Mouse (Mus musculus): Measurements from ENCODE around the gene Jazf1. TPM values are rescaled to one million over a fixed set of nuclear protein-coding genes. Genes with fewer than 3 reads are reported as not detected.

Jazf1 gene
- total RNA-seq, 2 experiments from 2014 or later, result 4.6 to 6.3 TPM

GRCm38 (mm10) chr6:52917471-52917870, 151.0 kb downstream of the Jazf1 start:
- DNase-seq (ENCODE audit: low spot score in 2 of 2), result no peak

GRCm38 (mm10) chr6:52916836-52917376, 151.5 kb downstream of the Jazf1 start:
- DNase-seq (ENCODE audit: low spot score in 2 of 2), result no peak

- DNase-seq (ENCODE audit: low spot score in 2 of 2), result no peak
Observed at GRCm38 (mm10) chr6:52914921-52915320, 153.5 kb downstream of the Jazf1 start.

GRCm38 (mm10) chr6:52912143-52912918, 156.1 kb downstream of the Jazf1 start:
- DNase-seq (ENCODE audit: low spot score in 2 of 2), result no peak

GRCm38 (mm10) chr6:52906801-52907200, 161.6 kb downstream of the Jazf1 start:
- no peak for DNase-seq (ENCODE audit: low spot score in 2 of 2)

- DNase-seq (ENCODE audit: low spot score in 2 of 2), result no peak
Observed at GRCm38 (mm10) chr6:52905100-52905499, 163.3 kb downstream of the Jazf1 start.

GRCm38 (mm10) chr6:52903226-52903960, 165.0 kb downstream of the Jazf1 start:
- DNase-seq (ENCODE audit: low spot score in 2 of 2), result no peak

- no peak for DNase-seq (ENCODE audit: low spot score in 2 of 2)
Observed at GRCm38 (mm10) chr6:52899574-52900245, 168.7 kb downstream of the Jazf1 start.

GRCm38 (mm10) chr6:52895075-52895474, 173.4 kb downstream of the Jazf1 start:
- DNase-seq (ENCODE audit: low spot score in 2 of 2), result no peak

GRCm38 (mm10) chr6:52894501-52894823, 174.0 kb downstream of the Jazf1 start:
- DNase-seq (ENCODE audit: low spot score in 2 of 2), result no peak

GRCm38 (mm10) chr6:52893811-52894500, 174.5 kb downstream of the Jazf1 start:
- DNase-seq (ENCODE audit: low spot score in 2 of 2), result no peak

GRCm38 (mm10) chr6:52892978-52893377, 175.5 kb downstream of the Jazf1 start:
- no peak for DNase-seq (ENCODE audit: low spot score in 2 of 2)

GRCm38 (mm10) chr6:52887541-52888203, 180.8 kb downstream of the Jazf1 start:
- no peak for DNase-seq (ENCODE audit: low spot score in 2 of 2)

GRCm38 (mm10) chr6:52883773-52884172, 184.7 kb downstream of the Jazf1 start:
- DNase-seq (ENCODE audit: low spot score in 2 of 2), result no peak

GRCm38 (mm10) chr6:52877176-52877575, 191.3 kb downstream of the Jazf1 start:
- no peak for DNase-seq (ENCODE audit: low spot score in 2 of 2)

- DNase-seq (ENCODE audit: low spot score in 2 of 2), result no peak
Observed at GRCm38 (mm10) chr6:52871306-52871705, 197.1 kb downstream of the Jazf1 start.

- no peak for DNase-seq (ENCODE audit: low spot score in 2 of 2)
Observed at GRCm38 (mm10) chr6:52869252-52869651, 199.2 kb downstream of the Jazf1 start.

- DNase-seq (ENCODE audit: low spot score in 2 of 2), result no peak
Observed at GRCm38 (mm10) chr6:52868352-52868751, 200.1 kb downstream of the Jazf1 start.

GRCm38 (mm10) chr6:52861928-52862327, 206.5 kb downstream of the Jazf1 start:
- no peak for DNase-seq (ENCODE audit: low spot score in 2 of 2)

- DNase-seq (ENCODE audit: low spot score in 2 of 2), result no peak
Observed at GRCm38 (mm10) chr6:52861186-52861820, 207.1 kb downstream of the Jazf1 start.

Data from adrenal gland, adult 18-20 months (tissue).